Mouse (Mus musculus): ENCODE data around the gene Mipol1. TPM values are rescaled to one million over a fixed set of nuclear protein-coding genes. Genes with fewer than 3 reads are reported as not detected.
A peak's percentile ranks its signal among the peaks of the same experiment; 100 is the strongest.
"Not testable (repeated sequence)": the region's sequence is repeated elsewhere in the genome, so short reads cannot be mapped to it uniquely, and the experiment has no call there.

Mipol1 gene
- polyA plus RNA-seq, 1 experiment, result 4.2 TPM

DNA sequence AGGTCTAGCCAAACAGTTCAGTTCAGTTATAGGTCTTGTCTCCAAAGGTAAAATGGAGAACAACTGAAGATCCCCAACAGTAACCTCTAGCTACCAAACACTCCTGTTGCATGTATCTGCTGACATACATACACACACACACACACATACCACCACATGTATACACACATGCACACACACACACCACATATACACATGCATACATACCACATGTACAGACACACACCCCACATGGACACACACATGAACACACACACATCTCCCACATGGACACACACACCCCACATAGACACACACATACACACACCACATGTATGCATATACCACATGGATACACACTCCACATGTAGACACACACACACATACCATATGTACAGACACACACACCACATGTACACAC is 32.0 kb upstream of the Mipol1 start:
- no peak overlapping the region for H3K27ac ChIP-seq (ENCODE audit: insufficient read depth, low read length)
- H3K4me1 ChIP-seq (ENCODE audit: control insufficient read depth, insufficient read depth, low read length), result no peaks in the 10 kb centered on the region
- TF ChIP-seq CTCF (IDR thresholded peaks at IDR 0.05; ENCODE audit: extremely low read depth, insufficient read depth, low read length) (no peak), POLR2A (IDR thresholded peaks at IDR 0.05; ENCODE audit: extremely low read depth, insufficient read depth, low read length) (no peak)
- H3K4me3 ChIP-seq (ENCODE audit: insufficient read depth, low read length), result no peak overlapping the region

DNA sequence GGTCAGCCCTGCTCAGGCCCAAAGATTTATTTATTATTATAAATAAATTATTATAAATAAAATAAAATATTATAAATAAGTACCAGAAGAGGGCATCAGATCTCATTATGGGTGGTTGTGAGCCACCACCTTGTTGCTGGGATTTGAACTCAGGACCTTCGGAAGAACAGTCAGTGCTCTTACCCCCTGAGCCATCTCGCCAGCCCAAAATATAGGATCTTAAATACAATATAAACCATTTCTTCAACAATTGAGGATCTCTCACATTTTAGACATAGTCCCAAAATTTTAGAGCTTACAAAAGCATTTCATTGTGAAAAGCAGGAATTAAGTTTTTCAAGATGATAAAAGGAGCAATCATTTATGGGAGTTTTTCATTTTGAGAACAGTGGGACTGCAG is 30.8 kb upstream of the Mipol1 start:
- no peak overlapping the region for H3K27ac ChIP-seq (ENCODE audit: insufficient read depth, low read length)
- TF ChIP-seq POLR2A (IDR thresholded peaks at IDR 0.05; ENCODE audit: extremely low read depth, insufficient read depth, low read length) (no peak), CTCF (IDR thresholded peaks at IDR 0.05; ENCODE audit: extremely low read depth, insufficient read depth, low read length) (no peak)
- no peaks in the 10 kb centered on the region for H3K4me1 ChIP-seq (ENCODE audit: control insufficient read depth, insufficient read depth, low read length)
- H3K4me3 ChIP-seq (ENCODE audit: insufficient read depth, low read length), result no peak overlapping the region

- no peak overlapping the region for H3K27ac ChIP-seq (ENCODE audit: insufficient read depth, low read length)
- no peak overlapping the region for H3K4me3 ChIP-seq (ENCODE audit: insufficient read depth, low read length)
- H3K4me1 ChIP-seq (ENCODE audit: control insufficient read depth, insufficient read depth, low read length), result no peaks in the 10 kb centered on the region
- TF ChIP-seq CTCF (IDR thresholded peaks at IDR 0.05; ENCODE audit: extremely low read depth, insufficient read depth, low read length), result no peak
- TF ChIP-seq POLR2A (IDR thresholded peaks at IDR 0.05; ENCODE audit: extremely low read depth, insufficient read depth, low read length), result no peak
These were observed 28.3 kb upstream of the Mipol1 start for GRCm38 (mm10) chr12:57201901-57202300.

DNA sequence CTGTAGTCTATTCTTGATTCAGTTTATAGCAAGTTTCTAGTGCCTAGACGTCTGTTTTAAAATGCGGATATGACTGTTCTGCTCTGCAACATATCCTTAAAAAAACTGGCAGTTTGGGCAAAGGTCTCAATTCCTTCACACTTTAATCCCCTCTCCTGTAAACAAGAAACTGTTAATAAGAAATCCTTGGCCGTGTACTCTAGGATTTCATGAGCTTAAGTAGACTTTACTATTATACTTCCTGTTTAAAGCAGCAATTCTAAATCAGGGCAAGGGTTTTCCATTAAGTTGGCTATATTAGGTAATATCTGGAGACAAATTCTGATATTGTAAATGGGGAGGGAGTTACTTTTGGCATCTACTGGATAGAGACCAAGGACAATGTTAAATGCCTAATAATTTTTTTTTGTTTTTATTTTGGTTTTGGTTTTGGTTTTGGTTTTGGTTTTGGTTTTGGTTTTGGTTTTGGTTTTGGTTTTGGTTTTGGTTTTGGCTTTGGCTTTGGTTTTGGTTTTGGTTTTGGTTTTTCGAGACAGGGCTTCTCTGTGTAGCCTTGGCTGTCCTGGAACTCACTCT is 25.9 kb upstream of the Mipol1 start:
- H3K27ac ChIP-seq (ENCODE audit: insufficient read depth, low read length), result no peak overlapping the region
- TF ChIP-seq POLR2A (IDR thresholded peaks at IDR 0.05; ENCODE audit: extremely low read depth, insufficient read depth, low read length), result no peak
- TF ChIP-seq CTCF (IDR thresholded peaks at IDR 0.05; ENCODE audit: extremely low read depth, insufficient read depth, low read length), result no peak
- H3K4me1 ChIP-seq (ENCODE audit: control insufficient read depth, insufficient read depth, low read length), result no peaks in the 10 kb centered on the region
- no peak overlapping the region for H3K4me3 ChIP-seq (ENCODE audit: insufficient read depth, low read length)

DNA sequence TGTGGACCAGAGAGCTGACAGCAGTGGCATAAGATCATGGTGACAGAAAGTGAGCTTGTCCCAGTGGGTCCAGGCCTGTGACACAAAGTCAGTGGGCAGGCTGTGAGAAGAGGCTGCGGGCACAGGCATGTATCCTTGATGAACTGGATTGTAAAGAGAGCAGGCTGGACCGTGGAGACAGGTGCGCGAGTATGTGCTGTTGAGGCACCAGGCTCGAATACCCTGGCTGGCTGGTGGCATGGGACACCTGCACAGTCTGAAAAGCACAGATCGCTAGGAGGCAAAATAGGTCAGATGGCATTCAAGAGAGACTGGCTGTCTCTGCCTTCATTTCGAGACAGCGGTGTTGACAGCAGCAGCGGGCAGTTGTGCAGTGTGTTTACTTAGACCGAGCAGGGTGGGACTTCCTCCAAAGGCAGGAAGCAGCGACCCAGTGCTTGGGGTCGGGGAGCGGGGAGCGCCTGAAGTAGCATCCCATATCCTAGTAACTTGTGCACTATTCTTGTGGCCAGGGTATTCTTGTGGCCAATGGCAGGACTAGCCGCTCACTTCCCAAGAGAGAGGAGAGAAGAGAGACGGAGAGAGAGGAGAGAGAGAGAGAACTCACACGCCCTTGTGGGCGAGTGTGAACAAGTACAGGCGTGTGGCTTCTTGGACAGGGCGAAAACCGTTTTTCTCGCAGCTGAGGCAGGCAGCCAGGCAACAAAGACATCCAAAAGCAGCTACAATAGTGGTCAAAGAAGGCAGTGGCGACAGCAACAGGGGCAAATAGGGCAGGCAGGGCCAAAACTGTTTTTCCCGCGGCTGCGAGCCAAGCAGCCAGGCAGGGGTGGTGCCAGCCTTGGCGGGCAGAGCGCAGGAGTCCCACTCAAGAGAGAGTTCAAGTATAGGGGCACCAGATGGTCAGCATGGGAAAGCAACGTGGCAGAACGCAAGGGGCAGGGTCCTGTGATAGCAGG is 18.6 kb upstream of the Mipol1 start:
- H3K27ac ChIP-seq (ENCODE audit: insufficient read depth, low read length), result no peak overlapping the region
- TF ChIP-seq CTCF (IDR thresholded peaks at IDR 0.05; ENCODE audit: extremely low read depth, insufficient read depth, low read length) (no peak), POLR2A (IDR thresholded peaks at IDR 0.05; ENCODE audit: extremely low read depth, insufficient read depth, low read length) (no peak)

DNA sequence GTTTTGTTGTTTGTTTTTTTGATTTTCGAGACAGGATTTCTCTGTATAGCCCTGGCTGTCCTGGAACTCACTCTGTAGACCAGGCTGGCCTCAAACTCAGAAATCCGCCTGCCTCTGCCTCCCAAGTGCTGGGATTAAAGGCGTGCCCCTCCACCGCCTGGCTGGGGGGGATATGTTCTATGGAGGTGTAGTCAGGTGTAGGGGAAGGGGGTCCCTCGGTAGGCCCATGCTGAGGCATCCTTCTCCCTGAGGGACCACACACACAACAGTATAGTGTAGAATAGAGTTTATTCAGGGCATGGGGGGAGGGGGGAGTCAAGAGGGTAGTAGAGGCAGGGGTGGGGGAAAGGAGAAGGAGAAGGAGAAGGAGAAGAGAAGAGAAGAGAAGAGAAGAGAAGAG is 17.8 kb upstream of the Mipol1 start:
- not testable (repeated sequence) for H3K27ac ChIP-seq (ENCODE audit: insufficient read depth, low read length); H3K4me1 ChIP-seq (ENCODE audit: control insufficient read depth, insufficient read depth, low read length); H3K4me3 ChIP-seq (ENCODE audit: insufficient read depth, low read length)

More for the DNA sequence above, 18.6 kb upstream of the Mipol1 start:
- Histone ChIP-seq H3K4me1 (ENCODE audit: control insufficient read depth, insufficient read depth, low read length) (no peaks in the 10 kb centered on the region), H3K4me3 (ENCODE audit: insufficient read depth, low read length) (peak overlapping the region; percentile 28)

DNA sequence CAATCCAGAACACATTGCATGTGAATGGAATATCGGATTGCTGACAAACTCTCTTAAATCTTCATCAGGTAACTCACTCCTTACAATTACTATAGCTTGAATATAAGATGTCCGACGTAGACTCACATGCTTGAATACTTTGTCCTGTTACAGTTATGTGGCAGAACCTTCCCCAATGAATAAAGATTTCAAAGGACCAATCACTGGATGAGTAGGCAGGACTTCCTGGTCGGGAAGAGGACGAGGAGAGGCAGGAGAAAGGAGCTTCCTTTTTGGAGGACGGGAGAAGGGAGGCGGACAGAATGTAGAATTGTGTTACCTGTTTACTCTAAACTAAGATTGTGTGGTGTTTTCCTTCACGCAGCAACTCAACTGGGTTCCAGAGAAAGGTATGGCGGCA is 3.8 kb upstream of the Mipol1 start:
- TF ChIP-seq CTCF (IDR thresholded peaks at IDR 0.05; ENCODE audit: extremely low read depth, insufficient read depth, low read length), result no peak
- no peak for TF ChIP-seq POLR2A (IDR thresholded peaks at IDR 0.05; ENCODE audit: extremely low read depth, insufficient read depth, low read length)
- H3K4me1 ChIP-seq (ENCODE audit: control insufficient read depth, insufficient read depth, low read length), result peaks cover 2% of the 10 kb centered on the region; the same call in 1 of the 2 replicates
- H3K27ac ChIP-seq (ENCODE audit: insufficient read depth, low read length), result no peak overlapping the region
- no peak overlapping the region for H3K4me3 ChIP-seq (ENCODE audit: insufficient read depth, low read length)

DNA sequence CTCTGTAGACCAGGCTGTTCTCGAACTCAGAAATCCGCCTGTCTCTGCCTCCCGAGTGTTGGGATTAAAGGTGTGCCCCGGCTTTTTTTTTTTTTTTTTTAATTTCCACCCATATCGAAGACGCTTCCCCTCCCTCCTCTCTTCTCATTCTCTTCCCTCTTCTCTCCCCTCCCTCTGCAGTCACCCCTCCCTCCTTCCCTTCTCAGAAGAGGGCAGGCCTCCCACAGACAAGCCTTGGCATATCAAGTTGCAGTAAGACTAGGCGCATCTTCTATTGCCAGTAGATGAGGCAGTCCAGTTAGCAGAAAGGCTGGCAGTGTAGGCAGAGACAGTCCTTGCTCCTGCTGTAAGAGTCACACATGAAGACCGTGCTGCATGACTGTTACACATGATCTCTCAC is 2.5 kb upstream of the Mipol1 start:
- Histone ChIP-seq H3K27ac (ENCODE audit: insufficient read depth, low read length) (no peak overlapping the region), H3K4me1 (ENCODE audit: control insufficient read depth, insufficient read depth, low read length) (peaks cover 2% of the 10 kb centered on the region; the same call in 1 of the 2 replicates), H3K4me3 (ENCODE audit: insufficient read depth, low read length) (no peak overlapping the region)
- TF ChIP-seq CTCF (IDR thresholded peaks at IDR 0.05; ENCODE audit: extremely low read depth, insufficient read depth, low read length), result no peak
- no peak for TF ChIP-seq POLR2A (IDR thresholded peaks at IDR 0.05; ENCODE audit: extremely low read depth, insufficient read depth, low read length)

DNA sequence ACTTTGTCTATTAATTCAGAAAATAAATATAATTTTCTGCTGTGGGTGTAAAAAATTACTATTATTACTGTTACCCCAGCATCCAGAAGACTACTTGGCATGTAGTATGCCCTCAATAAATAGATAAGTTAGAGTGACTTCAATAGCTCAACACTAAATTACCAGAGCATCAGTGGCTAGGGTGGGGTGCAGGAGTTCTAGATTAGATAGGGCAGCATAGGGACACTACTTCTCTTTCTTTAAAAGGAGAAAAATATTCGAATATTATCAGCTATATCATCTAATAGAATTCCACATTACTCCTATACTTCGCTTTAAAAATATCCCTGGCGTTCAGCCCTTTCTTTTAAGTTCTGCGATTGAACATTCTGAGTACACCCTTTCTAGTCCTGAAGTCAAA is 524 bp upstream of the Mipol1 start:
- no peak for TF ChIP-seq CTCF (IDR thresholded peaks at IDR 0.05; ENCODE audit: extremely low read depth, insufficient read depth, low read length)
- TF ChIP-seq POLR2A (IDR thresholded peaks at IDR 0.05; ENCODE audit: extremely low read depth, insufficient read depth, low read length), result no peak

More for the DNA sequence above, 524 bp upstream of the Mipol1 start:
- H3K4me1 ChIP-seq (ENCODE audit: control insufficient read depth, insufficient read depth, low read length), result peaks cover 2% of the 10 kb centered on the region; the same call in 1 of the 2 replicates
- H3K27ac ChIP-seq (ENCODE audit: insufficient read depth, low read length), result no peak overlapping the region
- H3K4me3 ChIP-seq (ENCODE audit: insufficient read depth, low read length), result peak overlapping the region; percentile 59

Measured in cortical plate, adult 2 months (tissue).